ENCODE assay signal across 10 mouse cellular contexts in the genomic region with DNA sequence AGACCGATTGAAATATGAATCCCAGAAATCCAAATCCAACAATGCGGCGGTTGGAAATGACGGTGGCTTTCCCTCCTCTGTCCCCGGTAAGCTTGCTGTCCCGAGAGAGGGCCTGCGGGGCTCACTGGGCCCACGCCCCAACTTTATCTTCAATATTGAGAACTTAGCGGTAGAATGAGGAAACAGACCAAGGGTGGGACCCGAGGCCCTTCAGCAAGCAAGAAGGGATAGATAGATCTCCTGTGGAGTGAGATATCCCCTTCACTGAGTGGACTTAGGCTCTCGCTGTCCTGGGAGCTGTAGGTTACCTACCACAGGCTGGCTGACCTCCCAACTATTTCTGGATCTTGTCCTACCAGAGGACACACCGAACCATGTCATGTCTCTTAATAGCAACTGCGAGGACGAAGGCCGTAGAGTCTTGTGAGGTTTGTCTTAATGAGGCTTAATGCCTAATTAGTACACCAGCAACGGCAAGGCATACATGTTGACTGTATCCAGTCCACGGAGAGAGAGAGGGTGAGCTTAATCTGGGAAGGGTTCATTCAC.
"Had no signal": no experiment of that assay in that cellular context is flagged by ENCODE, and none has a peak within 500 bp of the region (broad histone marks: within the 10 kb centered on the region; RNA-seq: fewer than 3 reads in every experiment).

No protein-coding gene starts in this region.

- H3K27ac ChIP-seq: left cerebral cortex, adult 2 months; limb, embryonic 10.5 days; liver, embryonic 15.5 days; neural tube, embryonic 13.5 days had no signal

- H3K9ac ChIP-seq: liver, embryonic 15.5 days; neural tube, embryonic 13.5 days had no signal

- DNase-seq: kidney, postnatal 25 days; lung, adult 2 months; lung, postnatal 36 days; spleen, adult 18-20 months; thymus, adult 18-20 months; thymus, postnatal 14 days had no signal

- H3K4me3 ChIP-seq: left cerebral cortex, adult 2 months; limb, embryonic 10.5 days; liver, embryonic 15.5 days; neural tube, embryonic 13.5 days had no signal

- H3K36me3 ChIP-seq: liver, embryonic 15.5 days had no signal

- H3K27me3 ChIP-seq: neural tube, embryonic 13.5 days had no signal
